Mouse (Mus musculus) adrenal gland, adult (tissue): ENCODE data around the gene Ppm1n.
A peak's percentile ranks its signal among the peaks of the same experiment; 100 is the strongest.

Experiments
- DNase-seq, 2 experiments: peaks; one replicate each; pipeline ENCODE4 v3.0.0; 2022 to 2023; ENCODE audit warnings: low spot score in 1 of 2; ENCODE audit not compliant: inconsistent age in 2 of 2

The Ppm1n gene

GRCm38 (mm10) chr7:19253437-19253836 is 26.4 kb downstream of the Ppm1n start:
- peak in 1 of 2 experiments; percentile 65 for DNase-seq

- DNase-seq = no peak
Observed at GRCm38 (mm10) chr7:19252078-19252477, 27.8 kb downstream of the Ppm1n start.

DNA sequence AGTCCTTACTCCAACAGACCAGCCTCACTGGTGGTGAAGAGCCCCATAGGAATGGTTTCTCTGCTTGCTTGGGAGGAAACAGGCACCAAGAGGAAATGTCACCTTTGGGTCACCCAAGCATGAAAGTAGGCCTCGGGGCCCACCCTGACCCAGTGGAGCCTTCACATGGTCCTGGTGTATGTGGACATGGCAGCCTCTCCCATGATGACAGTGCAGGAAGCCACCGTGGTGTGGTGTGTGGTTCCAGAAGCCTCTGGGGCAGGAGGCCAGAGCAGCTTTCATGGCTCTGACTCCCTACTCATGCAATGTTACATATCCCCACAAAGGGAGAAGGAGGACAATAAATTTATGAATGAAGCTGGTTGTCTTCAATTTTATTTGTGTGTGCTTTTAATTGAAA is 32.4 kb downstream of the Ppm1n start:
- no peak for DNase-seq

- no peak for DNase-seq
Observed at GRCm38 (mm10) chr7:19246855-19247254, 33.0 kb downstream of the Ppm1n start.

GRCm38 (mm10) chr7:19245083-19245482 is 34.8 kb downstream of the Ppm1n start:
- DNase-seq = peak; percentile 57 to 83

DNA sequence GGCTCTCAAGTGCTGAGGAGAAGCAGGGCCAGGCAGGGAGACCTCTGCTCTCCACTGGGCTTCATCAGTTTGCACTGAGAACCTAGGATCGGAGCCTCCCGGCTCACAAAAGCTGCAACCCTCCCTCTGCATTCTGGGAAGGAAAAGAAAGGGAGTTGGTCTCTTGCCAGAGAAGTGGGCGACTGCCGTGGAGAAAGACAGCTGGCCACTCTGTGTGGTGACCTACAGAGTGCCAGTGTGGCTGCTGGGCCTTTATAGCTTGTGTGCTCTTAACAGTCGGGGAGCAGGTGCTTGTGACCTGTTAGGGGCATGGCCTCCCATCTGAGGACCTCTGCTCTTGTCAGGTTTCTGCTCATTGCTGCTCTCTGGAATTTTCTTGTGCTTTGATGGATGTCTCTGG is 36.0 kb downstream of the Ppm1n start:
- DNase-seq = no peak

GRCm38 (mm10) chr7:19242005-19242404 is 37.9 kb downstream of the Ppm1n start:
- no peak for DNase-seq

DNA sequence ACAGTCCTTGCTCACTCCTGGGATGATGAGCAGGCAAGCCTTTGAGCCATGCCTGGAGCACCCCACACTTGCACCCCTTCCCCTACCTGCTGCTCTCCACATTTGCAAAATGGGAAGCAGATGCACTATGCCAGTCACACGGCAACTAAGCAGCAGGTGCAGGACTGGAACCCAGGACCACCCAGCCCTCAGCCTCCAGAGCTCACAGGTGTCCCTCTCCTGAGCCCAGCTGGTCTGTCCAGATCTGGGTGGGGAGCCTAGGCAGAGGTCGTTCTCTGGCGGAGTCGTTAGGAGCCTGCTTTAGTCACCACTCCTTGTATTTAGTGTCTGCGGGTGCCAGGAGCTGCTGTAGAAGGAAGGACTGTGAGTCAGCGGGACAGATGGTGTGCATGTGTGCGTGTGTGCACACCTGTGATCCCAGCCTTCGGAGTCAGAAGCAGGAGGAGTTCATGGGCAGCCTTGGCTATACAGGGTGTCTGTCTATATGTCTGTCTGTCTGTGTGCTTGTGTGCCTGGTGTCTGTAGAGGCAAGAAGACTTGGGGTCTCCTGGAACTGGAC is 38.9 kb downstream of the Ppm1n start:
- no peak for DNase-seq

DNA sequence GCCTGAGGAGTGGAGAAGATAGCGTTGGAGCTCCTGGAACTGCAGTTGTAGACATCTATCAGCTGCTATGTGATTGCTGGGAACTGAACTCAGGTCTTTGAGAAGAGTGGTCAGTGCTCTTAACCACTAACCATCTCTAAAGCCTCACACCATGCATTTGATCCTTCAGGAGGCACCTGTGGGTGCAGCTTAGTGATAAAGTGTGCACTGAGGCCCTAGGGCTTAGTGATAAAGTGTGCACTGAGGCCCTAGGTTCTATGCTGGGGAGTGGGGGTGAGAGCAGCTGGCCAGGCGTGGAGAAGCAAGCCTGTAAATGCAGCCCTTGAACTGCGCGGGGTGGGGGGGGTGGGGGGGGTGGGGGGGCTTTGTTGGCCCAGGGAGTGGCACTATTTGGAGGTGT is 39.9 kb downstream of the Ppm1n start:
- DNase-seq = no peak

DNA sequence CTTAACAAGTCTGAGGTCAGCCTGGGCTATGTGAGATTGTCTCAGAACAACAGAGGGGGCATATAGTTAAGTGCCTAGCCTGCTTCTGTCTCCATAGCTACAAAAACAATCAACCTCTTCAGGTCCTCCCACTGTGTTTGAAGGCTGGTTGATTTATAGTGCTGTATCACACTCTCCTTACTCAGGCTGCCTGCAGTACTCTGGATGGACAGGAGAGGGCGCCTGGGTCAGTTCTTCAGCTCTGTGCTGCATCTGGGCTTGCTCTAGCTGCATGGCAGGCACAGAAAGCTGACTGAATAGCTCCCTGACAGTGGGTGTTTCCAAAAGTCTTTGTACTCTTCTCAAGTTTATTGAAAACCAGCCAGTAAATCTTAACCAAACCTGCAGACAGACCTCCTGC is 40.4 kb downstream of the Ppm1n start:
- DNase-seq = peak; percentile 86 to 96

DNA sequence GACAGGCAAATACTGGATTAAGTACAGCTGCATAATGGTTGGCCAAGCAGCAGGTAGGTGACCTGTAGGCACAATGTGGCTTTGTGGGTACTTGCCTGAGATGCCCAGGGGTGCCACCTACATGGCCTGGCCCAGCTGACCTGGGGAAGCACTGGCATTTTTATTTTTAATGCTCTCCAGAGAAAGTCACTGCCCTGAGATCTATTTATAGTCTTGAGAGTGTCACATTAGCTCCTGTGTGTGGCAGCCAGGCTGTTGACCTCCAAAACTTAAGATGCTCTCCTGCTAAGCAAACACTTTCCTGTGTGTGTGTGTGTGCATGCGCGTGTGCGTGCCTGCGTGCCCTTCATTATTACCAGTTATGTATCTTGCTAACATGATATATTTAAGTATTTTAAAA is 41.5 kb downstream of the Ppm1n start:
- no peak for DNase-seq

GRCm38 (mm10) chr7:19236411-19236810 is 43.5 kb downstream of the Ppm1n start:
- DNase-seq = peak in 1 of 2 experiments; percentile 33

- DNase-seq = no peak
Observed at GRCm38 (mm10) chr7:19235092-19235671, 44.7 kb downstream of the Ppm1n start.

GRCm38 (mm10) chr7:19234652-19235051 is 45.2 kb downstream of the Ppm1n start:
- no peak for DNase-seq

GRCm38 (mm10) chr7:19231849-19232248 is 48.0 kb downstream of the Ppm1n start:
- DNase-seq = no peak

GRCm38 (mm10) chr7:19230899-19231298 is 49.0 kb downstream of the Ppm1n start:
- no peak for DNase-seq

DNA sequence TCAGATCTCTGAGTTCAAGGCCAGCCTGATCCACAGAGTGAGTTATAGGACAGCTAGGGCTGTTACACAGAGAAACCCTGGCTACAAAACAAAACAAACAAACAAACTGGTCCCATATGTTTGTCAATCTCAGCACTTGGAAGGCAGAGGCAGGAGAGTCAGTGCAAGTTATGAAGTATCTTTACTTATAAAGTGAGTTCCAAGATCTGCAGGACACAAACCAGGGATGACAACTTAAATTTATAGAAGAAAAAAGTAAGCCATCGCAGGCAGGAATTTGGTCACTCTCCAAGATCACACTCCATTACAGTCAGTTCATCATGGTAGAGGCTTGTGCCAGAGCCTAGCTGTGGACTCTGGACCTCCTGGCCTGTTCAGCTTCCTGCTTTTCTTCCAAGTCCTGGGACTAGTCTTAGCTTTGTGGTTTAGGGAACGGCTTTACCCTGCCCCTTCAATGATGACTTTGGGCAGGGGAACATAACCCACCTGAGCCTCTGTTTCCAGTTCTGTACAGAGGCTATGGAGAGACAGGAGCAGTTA is 49.8 kb downstream of the Ppm1n start:
- peak in 1 of 2 experiments; percentile 41 for DNase-seq

- no peak for DNase-seq
Observed at GRCm38 (mm10) chr7:19229404-19229803, 50.5 kb downstream of the Ppm1n start.

GRCm38 (mm10) chr7:19228793-19229148 is 51.1 kb downstream of the Ppm1n start:
- DNase-seq = no peak

- DNase-seq = peak; percentile 99 to 100
Observed at GRCm38 (mm10) chr7:19227883-19228792, 51.7 kb downstream of the Ppm1n start, which contains the start of gene Opa3. TSS of gene Opa3 (plus strand) at chr7:19228334.

DNA sequence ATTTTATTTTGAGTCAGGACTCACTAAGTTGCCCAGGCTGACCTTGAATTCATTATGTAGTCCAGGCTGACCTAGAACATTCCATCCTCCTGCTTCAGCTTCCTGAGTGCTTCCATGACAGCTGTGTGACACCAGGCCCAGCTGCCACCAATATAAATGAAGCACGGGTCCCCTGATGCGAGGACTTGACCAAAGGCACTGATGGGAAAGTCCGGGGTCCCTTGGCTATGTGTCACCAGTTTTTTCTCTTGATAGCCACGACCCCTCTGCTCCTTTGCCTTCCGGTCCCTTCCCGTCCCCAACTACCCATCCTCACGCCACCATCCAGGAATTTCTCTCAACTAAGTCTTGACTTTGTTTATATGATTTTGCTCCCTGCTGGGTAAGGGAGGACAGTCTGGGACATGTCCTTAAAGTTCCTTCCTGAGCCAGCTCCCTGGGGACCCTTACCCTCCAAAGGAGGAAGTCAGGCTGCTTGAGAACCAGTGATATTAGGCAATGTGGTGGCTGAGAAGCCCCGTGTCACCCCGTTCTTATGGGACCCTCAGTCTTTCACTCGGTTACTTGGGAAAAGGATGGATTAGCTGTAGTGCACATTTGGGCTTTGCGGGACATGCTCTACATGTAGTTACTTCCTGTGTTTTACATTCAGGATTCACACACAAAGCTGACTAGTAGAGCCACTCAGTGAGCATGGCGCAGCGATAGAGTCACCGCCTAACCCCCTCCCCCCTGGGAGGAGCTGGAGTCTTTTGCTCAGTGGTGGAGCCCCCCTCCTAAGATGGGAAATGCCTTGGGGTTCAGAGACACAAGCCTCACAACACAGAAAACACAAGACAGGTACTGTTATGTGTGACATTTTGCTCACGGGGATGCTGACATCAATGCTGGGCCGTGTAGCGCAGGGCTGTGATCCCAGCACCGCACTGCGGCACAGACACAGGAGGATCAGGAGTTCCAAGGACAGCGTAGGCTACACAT is 52.8 kb downstream of the Ppm1n start:
- DNase-seq = peak in 1 of 2 experiments; percentile 54
